Mouse (Mus musculus) midbrain, postnatal 0 days (tissue): ENCODE measurements at regions not wholly inside any gene's neighbourhood (a gene's known extent, or its start where the extent isn't known, plus 50 kb on each side); places are given as distances from the start of the nearest gene placed in this dataset.
"Not testable (repeated sequence)": the region's sequence is repeated elsewhere in the genome, so short reads cannot be mapped to it uniquely, and the experiment has no call there.

Source experiments
- ATAC-seq: fragments of 200-750 bp; cut with Nextera tagmentation; 2 replicates; pipeline ENCODE4 v1.8.0; 2017; ENCODE audit warnings: moderate number of reproducible peaks, mild to moderate bottlenecking, moderate TSS enrichment, moderate library complexity; ENCODE audit not compliant: low FRiP score
- DNase-seq: peaks from one replicate; pipeline ENCODE4 v3.0.0-alpha.2; 2015; ENCODE audit warnings: low spot score
- H3K27ac ChIP-seq: fragments of 300-500 bp; sonication (generic); 2 replicates; pipeline ENCODE4 v1.5.1; 2014; ENCODE audit warnings: low read depth, mild to moderate bottlenecking, low read length, mixed read lengths
- H3K27me3 ChIP-seq: fragments of 300-500 bp; sonication (generic); 2 replicates; pipeline ENCODE4 v1.6.1; 2014; ENCODE audit warnings: low read length, control low read depth, mixed read lengths; ENCODE audit not compliant: insufficient read depth
- H3K36me3 ChIP-seq: fragments of 300-500 bp; sonication (generic); 2 replicates; pipeline ENCODE4 v1.6.1; 2014; ENCODE audit warnings: low read length, control low read depth, mixed read lengths; ENCODE audit not compliant: insufficient read depth
- H3K4me1 ChIP-seq: fragments of 300-500 bp; sonication (generic); 2 replicates; pipeline ENCODE4 v1.6.1; 2014; ENCODE audit warnings: mild to moderate bottlenecking, control low read depth, antibody characterized with exemption, low read length, mixed read lengths; ENCODE audit not compliant: insufficient read depth
- H3K4me2 ChIP-seq: fragments of 300-500 bp; sonication (generic); 2 replicates; pipeline ENCODE4 v1.6.1; 2014; ENCODE audit warnings: low read depth, mild to moderate bottlenecking, low read length, mixed read lengths; ENCODE audit not compliant: poor library complexity, severe bottlenecking
- H3K4me3 ChIP-seq: fragments of 300-500 bp; sonication (generic); 2 replicates; pipeline ENCODE4 v1.5.1; 2014; ENCODE audit warnings: low read depth, mild to moderate bottlenecking, low read length, moderate library complexity
- H3K9ac ChIP-seq: fragments of 300-500 bp; sonication (generic); replicated peaks from 2 replicates; pipeline ENCODE4 v1.6.1; 2014; ENCODE audit warnings: mild to moderate bottlenecking, low read length, moderate library complexity, mixed read lengths; ENCODE audit not compliant: poor library complexity, severe bottlenecking
- H3K9me3 ChIP-seq: fragments of 300-500 bp; sonication (generic); 2 replicates; pipeline ENCODE4 v1.6.1; 2016; ENCODE audit warnings: low read length, control low read depth
- CTCF ChIP-seq: IDR thresholded peaks from 2 replicates; pipeline ENCODE4 v1.5.1; 2016; ENCODE audit warnings: antibody characterized with exemption, mild to moderate bottlenecking
- WGBS: fragments of 180-500 bp; shearing (Covaris S2); extraction: QIAGEN DNeasy Blood & Tissue Kit; methylation state at CpG from one replicate; pipeline ENCODE4 v1.1.7; 2014; 5-methylcytosine and 5-hydroxymethylcytosine counted together

DNA sequence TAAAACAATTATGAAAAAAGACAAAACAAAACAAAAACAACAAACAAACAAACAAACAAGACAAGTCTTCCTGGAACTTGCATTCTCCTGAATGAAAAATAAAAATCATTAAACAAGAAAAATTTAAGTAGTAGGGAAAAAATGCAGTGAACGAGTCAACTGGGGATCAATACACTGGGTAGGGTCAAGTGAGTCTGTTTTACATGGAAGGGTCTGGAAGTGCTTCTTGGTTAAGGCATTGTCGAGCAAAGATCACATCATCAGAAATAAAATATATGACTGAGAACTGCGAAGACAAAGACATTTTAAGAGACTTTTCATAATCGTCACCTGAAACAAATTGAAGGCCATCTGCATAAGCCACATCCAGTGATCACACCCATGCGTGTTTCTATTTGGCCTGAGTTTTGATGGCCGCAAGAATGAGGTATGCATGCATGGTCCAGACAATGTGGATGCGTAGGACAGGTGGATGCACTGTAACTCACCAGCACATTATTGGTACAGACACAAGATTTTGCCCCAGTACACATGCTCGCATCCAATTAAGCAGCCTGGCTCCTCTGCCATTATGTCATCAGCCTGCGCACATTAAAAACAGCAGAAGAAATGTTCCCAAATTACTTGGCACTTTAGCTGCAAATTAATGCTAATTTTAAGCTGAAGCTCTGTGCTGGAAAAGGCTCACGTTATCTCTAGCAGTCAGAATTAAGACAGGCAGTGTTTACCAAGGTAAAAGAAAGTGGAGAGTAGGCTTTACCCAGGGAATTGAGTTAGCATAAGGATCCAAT, 475.3 kb downstream of the Lmo7 start:
- DNase-seq (no peak), ATAC-seq (no peak)
- H3K4me2 ChIP-seq, result no peak overlapping the region
- H3K27ac ChIP-seq, result no peak overlapping the region
- H3K27me3 ChIP-seq, result no peaks in the 10 kb centered on the region
- H3K36me3 ChIP-seq, result no peaks in the 10 kb centered on the region
- no peak overlapping the region for H3K4me3 ChIP-seq
- no peaks in the 10 kb centered on the region for H3K4me1 ChIP-seq
- no peaks in the 10 kb centered on the region for H3K9me3 ChIP-seq
- 80% methylated on average over 10 of the region's 10 CpGs for WGBS
- no peak for TF ChIP-seq CTCF
- no peak overlapping the region for H3K9ac ChIP-seq

DNA sequence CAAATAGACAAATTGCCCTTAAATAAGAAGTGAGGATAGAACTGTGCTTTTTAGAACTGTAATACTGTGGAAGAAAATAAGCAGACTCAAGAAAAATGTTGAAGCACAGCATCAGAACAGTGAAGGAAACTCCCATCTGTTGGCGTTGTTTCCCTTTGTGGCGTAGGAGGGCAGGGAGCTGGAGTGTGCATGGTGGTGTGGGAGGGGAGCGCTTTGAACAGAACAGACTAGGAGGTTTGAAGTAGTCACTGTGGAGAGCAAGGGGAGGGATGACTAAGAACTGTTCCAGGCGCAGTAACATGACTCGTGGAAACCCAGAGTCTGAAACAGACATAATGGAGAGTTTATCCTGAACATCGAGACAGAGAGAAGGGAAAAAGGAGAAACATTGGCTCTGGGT, 469.7 kb downstream of the Lmo7 start:
- H3K27ac ChIP-seq, result no peak overlapping the region
- DNase-seq, result no peak
- ATAC-seq, result no peak
- TF ChIP-seq CTCF, result no peak
- whole genome bisulfite sequencing, result 94% methylated on average over 6 of the region's 6 CpGs
- no peak overlapping the region for H3K4me2 ChIP-seq
- H3K27me3 ChIP-seq, result no peaks in the 10 kb centered on the region
- H3K4me1 ChIP-seq, result no peaks in the 10 kb centered on the region
- no peaks in the 10 kb centered on the region for H3K9me3 ChIP-seq
- no peak overlapping the region for H3K9ac ChIP-seq
- H3K4me3 ChIP-seq, result no peak overlapping the region
- H3K36me3 ChIP-seq, result no peaks in the 10 kb centered on the region

DNA sequence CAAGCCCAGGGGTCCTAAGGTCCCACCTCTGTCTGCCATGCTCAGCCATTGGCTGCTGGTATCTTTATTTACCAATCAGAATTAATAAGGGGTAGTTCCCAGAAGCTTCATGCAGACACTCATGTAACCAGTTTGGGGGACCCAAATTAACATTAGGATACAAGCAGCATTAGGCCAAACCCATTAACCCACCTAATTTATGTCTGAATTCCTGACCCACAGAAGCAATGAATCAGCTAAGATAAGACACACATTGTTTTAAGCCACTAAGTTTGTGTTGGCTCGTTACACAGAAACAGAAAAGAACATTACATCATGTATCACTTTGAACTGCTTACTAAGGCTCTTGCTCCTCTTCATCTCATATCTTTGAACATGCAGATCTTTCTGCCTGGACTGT, 461.0 kb downstream of the Lmo7 start:
- H3K9ac ChIP-seq, result no peak overlapping the region
- H3K4me1 ChIP-seq, result no peaks in the 10 kb centered on the region
- ATAC-seq, result no peak
- 80% methylated on average over 1 of the region's 1 CpGs for WGBS
- H3K36me3 ChIP-seq, result no peaks in the 10 kb centered on the region
- no peaks in the 10 kb centered on the region for H3K9me3 ChIP-seq
- H3K4me2 ChIP-seq, result no peak overlapping the region
- TF ChIP-seq CTCF, result no peak
- no peaks in the 10 kb centered on the region for H3K27me3 ChIP-seq
- DNase-seq, result no peak
- H3K27ac ChIP-seq, result no peak overlapping the region
- H3K4me3 ChIP-seq, result no peak overlapping the region

DNA sequence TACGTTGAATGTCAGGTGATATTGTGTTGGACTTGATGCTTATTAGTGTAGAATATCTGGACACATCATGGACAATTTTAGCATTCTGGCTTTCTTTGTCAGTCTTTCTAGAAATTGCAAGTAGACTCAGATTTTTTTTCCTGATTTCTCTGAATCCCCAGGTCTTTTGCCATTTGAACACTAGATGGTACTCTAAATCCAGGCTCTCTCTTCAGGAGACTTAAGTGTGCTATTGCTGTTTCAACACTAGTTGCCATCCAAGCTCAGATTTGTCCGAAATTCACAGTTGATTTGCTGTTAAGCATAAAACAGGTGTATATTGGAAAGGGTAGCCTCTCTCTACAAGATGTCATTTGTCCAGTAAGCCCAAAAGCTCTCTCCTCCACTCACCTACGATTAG, 451.5 kb downstream of the Lmo7 start:
- DNase-seq (peak; percentile 52), ATAC-seq (no peak)
- Histone ChIP-seq H3K4me3 (no peak overlapping the region), H3K9ac (no peak overlapping the region), H3K27me3 (no peaks in the 10 kb centered on the region), H3K4me1 (no peaks in the 10 kb centered on the region), H3K4me2 (no peak overlapping the region), H3K27ac (no peak overlapping the region), H3K9me3 (no peaks in the 10 kb centered on the region), H3K36me3 (no peaks in the 10 kb centered on the region)
- TF ChIP-seq CTCF, result peak; percentile 76
- 81% methylated on average over 3 of the region's 3 CpGs for WGBS

DNA sequence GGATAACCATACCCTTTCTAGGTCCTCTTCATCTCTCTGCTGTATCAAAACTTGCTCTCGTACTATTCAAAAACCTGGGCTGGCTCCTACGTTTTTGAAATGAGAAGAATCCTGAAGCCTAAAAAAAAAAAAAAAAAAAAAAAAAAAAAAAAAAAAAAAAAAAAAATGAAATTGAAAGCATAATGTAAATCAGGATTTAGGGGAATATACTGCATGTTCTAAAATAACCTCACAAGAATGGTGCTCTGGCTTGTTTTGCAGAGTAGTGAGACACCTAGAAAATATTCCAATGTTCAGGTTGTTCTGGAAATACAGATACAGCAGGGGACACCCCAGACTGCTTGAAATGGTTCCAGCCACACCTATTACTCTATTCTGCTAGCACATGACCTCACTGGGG, 442.0 kb downstream of the Lmo7 start:
- H3K27me3 ChIP-seq, result no peaks in the 10 kb centered on the region
- no peak overlapping the region for H3K27ac ChIP-seq
- no peak overlapping the region for H3K4me3 ChIP-seq
- no peak overlapping the region for H3K9ac ChIP-seq
- H3K36me3 ChIP-seq, result no peaks in the 10 kb centered on the region
- H3K9me3 ChIP-seq, result no peaks in the 10 kb centered on the region
- no peak overlapping the region for H3K4me2 ChIP-seq
- DNase-seq (no peak), ATAC-seq (no peak)
- H3K4me1 ChIP-seq, result no peaks in the 10 kb centered on the region
- TF ChIP-seq CTCF, result no peak
- 78% methylated on average over 2 of the region's 2 CpGs for WGBS

DNA sequence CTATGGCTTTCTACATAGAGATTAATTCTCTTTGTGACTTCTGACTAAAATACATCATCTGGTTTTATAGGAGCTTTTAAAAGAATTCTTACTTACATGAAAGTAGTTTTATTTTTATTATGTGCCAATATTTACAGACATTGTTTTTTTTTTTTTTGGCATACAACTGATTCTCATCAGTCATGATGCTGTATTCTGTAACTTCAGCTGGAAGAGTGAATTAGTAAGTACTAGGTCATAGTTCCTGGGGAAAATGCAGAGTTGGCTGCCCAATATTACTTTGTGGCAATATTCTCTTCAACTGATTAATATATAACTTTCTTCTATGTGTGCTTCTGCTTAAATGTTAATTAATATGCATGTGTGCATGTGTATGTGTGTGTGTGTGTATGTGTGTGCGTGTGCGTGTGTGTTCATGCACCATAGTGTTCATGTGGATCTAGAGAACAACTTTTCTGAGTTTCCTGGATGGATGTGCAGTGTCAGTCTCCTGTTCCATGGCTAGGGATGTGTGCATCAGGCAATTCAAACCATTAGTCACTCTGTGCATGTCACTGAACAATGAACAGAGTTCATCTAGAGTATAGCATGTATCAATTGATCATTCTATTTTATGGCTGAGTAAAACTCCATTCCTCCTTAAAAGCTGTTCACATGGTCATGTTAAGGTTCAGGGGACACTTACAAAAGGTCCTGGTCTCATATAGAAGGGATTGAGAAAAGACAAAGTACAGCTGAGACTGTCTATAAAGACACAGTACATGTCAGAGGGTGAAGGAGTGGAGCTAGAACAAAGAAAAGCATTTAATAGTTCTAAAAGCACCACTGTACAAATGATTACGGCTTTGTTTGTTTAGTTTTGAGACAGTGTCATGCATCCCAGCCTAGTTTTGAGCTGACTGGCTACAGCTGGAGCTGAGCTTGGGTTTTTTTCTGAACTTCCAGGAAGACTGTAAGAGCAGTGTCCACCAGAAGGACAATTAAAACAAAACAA, 431.8 kb downstream of the Lmo7 start:
- Histone ChIP-seq H3K27ac (no peak overlapping the region), H3K4me1 (no peaks in the 10 kb centered on the region), H3K27me3 (no peaks in the 10 kb centered on the region), H3K9me3 (no peaks in the 10 kb centered on the region), H3K4me3 (no peak overlapping the region), H3K4me2 (no peak overlapping the region), H3K9ac (no peak overlapping the region), H3K36me3 (no peaks in the 10 kb centered on the region)
- ATAC-seq (no peak), DNase-seq (no peak)
- WGBS, result 90% methylated on average over 3 of the region's 3 CpGs
- TF ChIP-seq CTCF, result no peak

DNA sequence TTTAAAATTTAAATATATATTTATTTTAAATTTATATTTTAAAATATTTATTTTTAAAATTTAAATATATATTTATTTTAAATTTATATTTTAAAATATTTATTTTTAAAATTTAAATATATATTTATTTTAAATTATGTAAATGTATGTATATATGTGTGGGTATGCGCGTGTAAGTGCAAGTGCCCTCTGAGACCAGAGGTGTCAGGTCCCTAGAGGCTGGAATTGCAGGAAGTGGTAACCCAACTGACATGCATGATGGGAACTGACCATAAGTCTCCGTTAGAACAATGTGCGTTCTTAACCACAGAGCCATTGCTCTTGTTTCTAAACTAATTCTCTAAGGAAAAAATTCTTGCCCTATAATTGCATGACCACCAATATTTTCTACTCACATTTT, 420.7 kb downstream of the Lmo7 start:
- not testable (repeated sequence) for DNase-seq, H3K4me2 ChIP-seq, H3K4me3 ChIP-seq, H3K4me1 ChIP-seq, H3K9ac ChIP-seq, H3K27ac ChIP-seq, H3K9me3 ChIP-seq, H3K36me3 ChIP-seq, H3K27me3 ChIP-seq, ATAC-seq
- WGBS, result 98% methylated on average over 4 of the region's 4 CpGs
